Mouse (Mus musculus): ENCODE measurements around the gene Spink8.

- no peak for TF ChIP-seq POLR2A (IDR thresholded peaks at IDR 0.05; ENCODE audit: extremely low read depth, insufficient read depth, low read length)
- no peak for TF ChIP-seq CTCF (IDR thresholded peaks at IDR 0.05; ENCODE audit: low read depth, low read length)
Observed at GRCm38 (mm10) chr9:109825739-109826138, 13.7 kb downstream of the Spink8 start.

Data from liver, adult 2 months (tissue).